Mouse (Mus musculus): ENCODE data around the gene Mfsd4a.

- TF ChIP-seq POLR2A (IDR thresholded peaks at IDR 0.05; ENCODE audit: low read depth, low read length) (no peak), CTCF (conservative IDR thresholded peaks at IDR 0.05; ENCODE audit: insufficient read depth, insufficient read length, low read depth, low read length) (no peak)
Observed at GRCm38 (mm10) chr1:132007828-132008827, 59.7 kb downstream of the Mfsd4a start.
